Mouse (Mus musculus): ENCODE measurements around the gene Pou3f4.

GRCm38 (mm10) chrX:110815549-110815930, 1.5 kb downstream of the Pou3f4 start:
- TF ChIP-seq CTCF (IDR thresholded peaks at IDR 0.05; ENCODE audit: low read depth) (no peak), EP300 (optimal IDR thresholded peaks at IDR 0.05) (no peak)
